Mouse (Mus musculus) spleen, postnatal 4 days (tissue): ENCODE results near the gene Ccdc105.

ENCODE experiments used
- DNase-seq, 2 experiments: peaks; one replicate each; pipeline ENCODE4 v3.0.0; 2022; ENCODE audit warnings: low spot score in 2 of 2

Ccdc105 gene

DNA sequence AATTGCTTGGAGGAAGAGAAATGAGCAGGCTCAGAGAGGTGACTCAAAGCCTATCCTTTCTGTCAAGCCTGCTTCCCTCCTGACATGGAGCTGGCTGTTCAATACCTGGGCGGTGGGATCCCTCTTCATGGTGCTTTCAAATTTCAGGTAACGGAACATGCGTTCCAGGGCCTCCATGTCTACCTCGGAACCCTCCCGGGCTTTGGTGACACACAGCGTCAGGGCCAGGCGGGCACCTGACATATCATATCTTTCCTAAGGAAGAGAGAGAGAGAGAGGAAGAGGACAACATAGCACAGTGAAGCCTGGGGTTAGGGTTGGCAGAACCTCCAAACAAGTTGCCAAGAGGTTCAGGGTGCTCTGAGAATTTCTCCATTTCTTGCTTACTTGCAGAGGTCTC is 37.7 kb downstream of the Ccdc105 start:
- DNase-seq = no peak

DNA sequence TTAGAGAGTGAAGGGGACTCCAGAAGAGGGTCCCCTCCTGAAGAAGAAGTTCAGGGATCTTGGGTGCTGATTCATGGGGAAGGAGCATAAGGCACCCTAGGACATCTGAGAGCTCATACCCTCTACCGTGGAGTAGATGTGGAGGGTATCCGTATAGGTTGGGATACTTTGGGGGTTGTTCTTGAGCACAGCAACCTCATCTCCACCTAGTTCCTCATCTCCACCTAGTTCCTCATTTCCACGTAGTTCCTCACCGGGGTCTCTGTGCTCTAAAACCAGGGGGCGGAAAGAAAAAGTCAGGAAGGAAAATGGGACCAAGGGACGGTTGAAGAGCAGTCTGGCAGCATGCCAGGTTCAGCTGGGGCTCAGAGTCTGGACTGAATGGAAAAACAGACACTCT is 38.7 kb downstream of the Ccdc105 start:
- no peak for DNase-seq

DNA sequence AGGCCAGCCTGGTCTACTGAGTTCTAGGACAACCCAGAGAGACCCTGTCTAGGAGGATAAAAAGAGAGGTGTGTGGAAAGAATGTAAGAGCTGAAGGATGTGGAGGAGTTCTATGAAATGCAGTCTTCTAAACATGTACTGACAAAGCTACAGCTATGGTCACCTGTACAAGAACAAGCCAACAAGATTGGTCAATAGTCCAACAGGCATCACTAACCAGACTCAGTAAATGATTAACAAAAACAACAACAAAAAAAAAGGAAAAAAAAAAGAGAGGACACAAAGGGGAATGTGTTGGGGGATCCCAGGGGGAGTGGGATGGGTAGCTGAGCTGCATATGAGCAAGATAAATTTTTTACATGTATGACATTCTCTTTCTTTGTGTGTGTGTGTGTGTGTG is 42.2 kb downstream of the Ccdc105 start:
- no peak for DNase-seq

DNA sequence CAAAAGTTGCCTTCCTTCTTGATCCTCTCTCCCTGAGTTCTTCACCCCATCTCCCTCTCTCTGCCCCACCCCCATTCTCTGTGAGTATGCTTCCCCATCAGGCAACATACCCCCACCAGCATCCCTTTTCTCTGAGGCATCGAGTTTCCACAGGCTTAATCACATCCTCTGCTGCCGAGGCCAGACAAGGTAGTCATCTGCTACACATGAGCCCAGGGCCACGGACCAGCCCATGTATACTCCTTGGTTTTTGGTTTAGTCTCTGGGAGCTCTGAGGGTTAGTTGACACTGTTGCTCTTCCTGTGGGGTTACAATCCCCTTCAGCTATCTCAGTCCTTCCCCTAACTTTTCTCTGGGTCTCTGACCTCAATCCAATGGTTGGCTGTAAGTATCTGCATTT is 52.0 kb downstream of the Ccdc105 start:
- DNase-seq = no peak
